Mouse (Mus musculus): ENCODE measurements at regions not wholly inside any gene's neighbourhood (a gene's known extent, or its start where the extent isn't known, plus 50 kb on each side); places are given as distances from the start of the nearest gene placed in this dataset.

GRCm38 (mm10) chr19:36293177-36293969, 54.7 kb upstream of the Pcgf5 start:
- CTCF ChIA-PET: no interaction called here
- POLR2A ChIA-PET: no interaction called here

All from embryonic stem cell, embryonic (primary cell).